Mouse (Mus musculus): ENCODE results near the gene Krtap4-8.
"Not testable (repeated sequence)": the region's sequence is repeated elsewhere in the genome, so short reads cannot be mapped to it uniquely, and the experiment has no call there.

The Krtap4-8 gene

DNA sequence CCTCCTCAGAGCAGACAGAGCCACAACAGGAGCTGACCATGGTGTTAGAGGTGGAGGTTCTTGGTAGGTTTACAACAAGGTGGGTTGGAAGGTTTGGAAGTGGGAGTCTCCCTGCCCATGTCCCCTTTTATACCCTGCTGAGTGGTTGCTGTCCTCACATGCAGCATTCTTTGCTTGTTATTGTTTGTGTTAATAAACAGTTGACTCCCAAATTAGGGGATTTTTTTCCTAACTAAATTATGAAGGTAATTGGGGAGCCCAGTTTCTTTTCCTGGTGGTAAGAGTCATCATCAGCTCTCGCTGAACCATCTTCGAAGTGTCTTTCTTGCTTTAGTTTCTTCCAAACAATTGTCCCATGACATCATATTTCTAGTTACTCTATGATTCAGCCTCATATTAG lies at the start of gene Krtap4-8:
Gene Krtap4-8, minus strand, starts transcription at position 101 of the 400 bp plus-strand sequence.
- DNase-seq = no peak

- DNase-seq = not testable (repeated sequence)
Measured at GRCm38 (mm10) chr11:99815566-99815965, 35.1 kb upstream of the Krtap4-8 start, which contains the start of gene Gm11564. Gene Gm11564 (minus strand): TSS chr11:99815666.

DNA sequence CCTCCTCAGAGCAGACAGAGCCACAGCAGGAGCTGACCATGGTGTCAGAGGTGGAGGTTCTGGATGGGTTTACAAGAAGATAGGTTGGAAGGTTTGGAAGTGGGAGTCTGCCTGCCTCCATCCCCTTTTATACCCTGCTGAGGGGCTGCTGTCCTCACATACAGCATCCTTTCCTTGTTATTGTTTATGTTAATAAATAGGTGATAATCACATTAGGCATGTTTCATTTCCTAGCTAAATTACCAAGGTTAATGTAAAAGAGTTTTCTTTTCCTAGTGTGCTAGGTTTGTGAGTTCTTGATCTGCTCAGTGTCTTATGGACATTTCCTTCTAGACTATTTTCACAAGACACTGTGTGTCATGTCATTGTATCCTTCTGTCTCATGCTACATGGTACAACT lies 29.3 kb upstream of the Krtap4-8 start, which contains the start of gene Krtap4-13:
Gene Krtap4-13, minus strand, starts transcription at position 101 of the 400 bp plus-strand sequence.
- not testable (repeated sequence) for DNase-seq

- not testable (repeated sequence) for DNase-seq
Measured at GRCm38 (mm10) chr11:99804346-99804745, 23.8 kb upstream of the Krtap4-8 start, which contains the start of gene Gm11554. Gene Gm11554 (minus strand): TSS chr11:99804446.

DNA sequence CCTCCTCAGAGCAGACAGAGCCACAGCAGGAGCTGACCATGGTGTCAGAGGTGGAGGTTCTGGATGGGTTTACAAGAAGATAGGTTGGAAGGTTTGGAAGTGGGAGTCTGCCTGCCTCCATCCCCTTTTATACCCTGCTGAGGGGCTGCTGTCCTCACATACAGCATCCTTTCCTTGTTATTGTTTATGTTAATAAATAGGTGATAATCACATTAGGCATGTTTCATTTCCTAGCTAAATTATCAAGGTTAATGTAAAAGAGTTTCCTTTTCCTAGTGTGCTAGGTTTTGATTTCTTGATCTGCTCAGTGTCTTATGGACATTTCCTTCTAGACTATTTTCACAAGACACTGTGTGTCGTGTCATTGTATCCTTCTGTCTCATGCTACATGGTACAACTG lies 18.3 kb upstream of the Krtap4-8 start, which contains the start of gene Gm11569:
Gene Gm11569, minus strand, starts transcription at position 101 of the 400 bp plus-strand sequence.
- DNase-seq = not testable (repeated sequence)

- DNase-seq = no peak
Measured at GRCm38 (mm10) chr11:99793367-99793766, 12.9 kb upstream of the Krtap4-8 start, which contains the start of gene Gm11596. Gene Gm11596 (minus strand): TSS chr11:99793467.

DNA sequence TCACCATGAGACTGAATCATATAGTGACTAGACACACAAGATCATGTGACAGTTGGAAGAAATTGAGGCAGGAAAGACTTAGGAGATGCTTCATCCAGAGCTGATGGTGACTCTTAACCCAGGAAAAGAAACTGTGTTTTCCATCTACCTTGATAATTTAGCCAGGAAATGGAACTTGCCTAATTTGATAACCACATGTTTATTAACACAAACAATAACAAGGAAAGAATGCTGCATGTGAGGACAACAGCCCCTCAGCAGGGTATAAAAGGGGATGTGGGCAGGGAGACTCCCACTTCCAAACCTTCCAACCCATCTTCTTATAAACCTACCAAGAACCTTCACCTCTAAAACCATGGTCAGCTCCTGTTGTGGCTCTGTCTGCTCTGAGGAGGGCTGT lies 4.4 kb upstream of the Krtap4-8 start, which contains the start of gene Krtap4-9:
Gene Krtap4-9, plus strand, starts transcription at position 301 of the 400 bp plus-strand sequence.
- DNase-seq = not testable (repeated sequence)

GRCm38 (mm10) chr11:99778401-99778800 lies 2.1 kb downstream of the Krtap4-8 start:
- peak; percentile 1 for DNase-seq

DNA sequence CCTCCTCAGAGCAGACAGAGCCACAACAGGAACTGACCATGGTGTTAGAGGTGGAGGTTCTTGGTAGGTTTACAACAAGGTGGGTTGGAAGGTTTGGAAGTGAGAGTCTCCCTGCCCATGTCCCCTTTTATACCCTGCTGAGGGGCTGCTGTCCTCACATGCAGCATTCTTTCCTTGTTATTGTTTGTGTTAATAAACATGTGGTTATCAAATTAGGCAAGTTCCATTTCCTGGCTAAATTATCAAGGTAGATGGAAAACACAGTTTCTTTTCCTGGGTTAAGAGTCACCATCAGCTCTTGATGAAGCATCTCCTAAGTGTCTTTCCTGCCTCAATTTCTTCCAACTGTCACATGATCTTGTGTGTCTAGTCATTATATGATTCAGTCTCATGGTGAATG lies 7.7 kb downstream of the Krtap4-8 start, which contains the start of gene Gm11595:
Gene Gm11595, minus strand, starts transcription at position 101 of the 400 bp plus-strand sequence.
- not testable (repeated sequence) for DNase-seq

DNA sequence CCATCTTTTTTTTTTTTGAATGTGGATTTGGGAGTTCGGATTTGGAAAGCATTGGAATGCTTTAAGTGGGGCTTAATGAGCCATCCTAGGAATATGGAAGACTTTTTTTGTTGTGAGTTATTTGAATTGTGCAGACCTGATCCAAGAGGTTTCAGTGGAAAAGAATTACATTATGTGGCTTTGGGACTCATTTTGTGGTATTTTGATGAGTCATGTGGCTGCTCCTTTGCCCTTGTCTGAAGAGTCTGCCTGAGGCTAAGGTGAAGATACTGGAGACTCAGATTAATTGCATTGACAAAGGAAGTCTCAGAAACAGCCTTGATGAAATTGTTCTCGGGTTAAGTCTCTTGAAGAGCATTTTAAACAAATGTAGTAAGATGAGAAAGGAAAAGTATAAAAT lies 12.1 kb downstream of the Krtap4-8 start:
- no peak for DNase-seq

- no peak for DNase-seq
Measured at GRCm38 (mm10) chr11:99758877-99759276, 21.6 kb downstream of the Krtap4-8 start.

- DNase-seq = no peak
Measured at GRCm38 (mm10) chr11:99743985-99744384, 36.5 kb downstream of the Krtap4-8 start.

GRCm38 (mm10) chr11:99734190-99734589 lies 46.3 kb downstream of the Krtap4-8 start, which contains the start of gene Gm14180:
Gene Gm14180 (minus strand): TSS chr11:99734290.
- DNase-seq = no peak

Measured in retina, postnatal 1 day (tissue).